Mouse (Mus musculus) heart, adult 8-10 months (tissue): Measurements from ENCODE around the gene Gxylt1. TPM values are rescaled to one million over a fixed set of nuclear protein-coding genes. Genes with fewer than 3 reads are reported as not detected.

Experiments
- total RNA-seq, 4 experiments: library from RNA; stranded (reverse); gene quantifications; 2 replicates each; pipeline ENCODE4 v1.2.4; 2022

Gxylt1 gene
- total RNA-seq, 4 experiments from 2014 or later, result 9.5 to 12.4 (median 11.0) TPM

Other genes starting within 250 kb of the Gxylt1 start
- gene Yaf2, start 61.8 kb upstream of the Gxylt1 start, total RNA-seq, result 10 to 100 TPM; 20.8 to 22.3 (median 21.7) TPM
- 100 to 1,000 TPM in 1 of 4 experiments, 10 to 100 TPM in 3; 88.0 to 111 (median 95.7) TPM for gene Zcrb1, start 123.2 kb upstream of the Gxylt1 start, total RNA-seq
- 10 to 100 TPM; 17.9 to 21.3 (median 20.2) TPM for gene Pphln1, start 123.2 kb upstream of the Gxylt1 start, total RNA-seq